Mouse (Mus musculus): ENCODE measurements at regions not wholly inside any gene's neighbourhood (a gene's known extent, or its start where the extent isn't known, plus 50 kb on each side); places are given as distances from the start of the nearest gene placed in this dataset.

- H3K36me3 ChIP-seq = no peaks in the 10 kb centered on the region
- H3K4me3 ChIP-seq = no peak overlapping the region
- H3K27ac ChIP-seq = no peak overlapping the region
- no peaks in the 10 kb centered on the region for H3K27me3 ChIP-seq
- no peak overlapping the region for H3K4me2 ChIP-seq (replicated peaks)
- no peak overlapping the region for H3K9ac ChIP-seq
- H3K9me3 ChIP-seq = no peaks in the 10 kb centered on the region
- WGBS = 80% methylated on average over 6 of the region's 6 CpGs
- H3K4me1 ChIP-seq = peaks cover 7% of the 10 kb centered on the region
- ATAC-seq (ENCODE audit: low FRiP score, low read depth) = no peak
Observed at GRCm38 (mm10) chr4:55166266-55166665, 183.6 kb upstream of the Rad23b start.

DNA sequence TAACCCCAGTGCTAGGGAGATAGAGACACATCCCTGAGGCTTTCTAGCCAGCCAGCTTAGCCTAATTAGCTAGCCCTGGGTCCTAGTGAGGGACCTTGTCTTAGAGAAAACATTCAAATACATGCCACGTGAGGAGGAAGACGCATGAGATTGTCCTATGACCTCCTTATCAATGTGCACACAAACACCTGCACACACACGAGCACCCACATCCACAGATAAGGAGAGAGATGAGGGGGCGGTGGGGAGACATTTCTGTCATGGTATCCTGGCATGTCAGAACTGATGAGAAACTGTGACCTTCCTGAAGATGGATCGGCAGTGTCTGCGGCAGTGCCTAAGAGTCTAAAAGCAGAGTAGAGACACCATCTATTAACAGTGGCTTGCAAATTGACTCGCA is 180.8 kb upstream of the Rad23b start:
- peaks cover 7% of the 10 kb centered on the region for H3K4me1 ChIP-seq
- ATAC-seq (ENCODE audit: low FRiP score, low read depth) = no peak
- no peaks in the 10 kb centered on the region for H3K36me3 ChIP-seq
- no peak overlapping the region for H3K4me3 ChIP-seq
- H3K9ac ChIP-seq = no peak overlapping the region
- no peak overlapping the region for H3K27ac ChIP-seq
- H3K9me3 ChIP-seq = no peaks in the 10 kb centered on the region
- H3K27me3 ChIP-seq = no peaks in the 10 kb centered on the region
- WGBS = 77% methylated on average over 7 of the region's 7 CpGs
- H3K4me2 ChIP-seq (replicated peaks) = no peak overlapping the region

GRCm38 (mm10) chr4:55172334-55172891 is 177.4 kb upstream of the Rad23b start:
- H3K9ac ChIP-seq = no peak overlapping the region
- 84% methylated on average over 6 of the region's 6 CpGs for WGBS
- no peak overlapping the region for H3K27ac ChIP-seq
- no peaks in the 10 kb centered on the region for H3K9me3 ChIP-seq
- no peak for ATAC-seq (ENCODE audit: low FRiP score, low read depth)
- no peak overlapping the region for H3K4me3 ChIP-seq
- H3K4me1 ChIP-seq = peaks cover 7% of the 10 kb centered on the region
- H3K27me3 ChIP-seq = no peaks in the 10 kb centered on the region
- no peak overlapping the region for H3K4me2 ChIP-seq (replicated peaks)
- H3K36me3 ChIP-seq = no peaks in the 10 kb centered on the region

- Histone ChIP-seq H3K4me1 (peaks cover 2% of the 10 kb centered on the region), H3K27ac (no peak overlapping the region), H3K9ac (no peak overlapping the region), H3K27me3 (no peaks in the 10 kb centered on the region), H3K4me3 (no peak overlapping the region), H3K36me3 (no peaks in the 10 kb centered on the region), H3K9me3 (no peaks in the 10 kb centered on the region), H3K4me2 (replicated peaks) (no peak overlapping the region)
- ATAC-seq (ENCODE audit: low FRiP score, low read depth) = no peak
- 83% methylated on average over 3 of the region's 3 CpGs for WGBS
Observed at GRCm38 (mm10) chr4:55176026-55176425, 173.8 kb upstream of the Rad23b start.

DNA sequence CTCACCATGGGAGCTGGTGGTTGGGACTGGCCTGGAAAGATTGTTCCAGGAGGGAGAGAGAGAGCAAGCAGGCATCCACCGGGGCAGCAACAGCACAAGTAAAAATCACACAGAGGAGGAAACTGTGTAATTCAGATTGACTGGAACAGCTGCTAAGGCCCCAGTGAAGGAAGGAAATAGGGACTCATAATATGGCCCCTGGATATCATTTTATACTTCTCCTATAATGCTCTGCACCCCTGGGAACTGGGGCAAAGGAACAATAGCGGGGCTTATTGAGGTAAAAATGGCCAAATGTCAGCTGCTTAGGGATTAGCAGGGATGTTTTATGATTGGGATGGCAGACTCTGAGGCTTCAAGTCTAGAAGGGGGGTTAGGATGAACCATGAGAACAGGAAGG is 170.4 kb upstream of the Rad23b start:
- 54% methylated on average over 2 of the region's 2 CpGs for WGBS
- H3K4me3 ChIP-seq = no peak overlapping the region
- no peak overlapping the region for H3K27ac ChIP-seq
- peak; percentile 54; the same call in 1 of the 2 replicates for ATAC-seq (ENCODE audit: low FRiP score, low read depth)
- no peak overlapping the region for H3K4me2 ChIP-seq (replicated peaks)
- no peaks in the 10 kb centered on the region for H3K36me3 ChIP-seq
- no peaks in the 10 kb centered on the region for H3K9me3 ChIP-seq
- H3K9ac ChIP-seq = no peak overlapping the region
- no peaks in the 10 kb centered on the region for H3K4me1 ChIP-seq
- H3K27me3 ChIP-seq = no peaks in the 10 kb centered on the region

DNA sequence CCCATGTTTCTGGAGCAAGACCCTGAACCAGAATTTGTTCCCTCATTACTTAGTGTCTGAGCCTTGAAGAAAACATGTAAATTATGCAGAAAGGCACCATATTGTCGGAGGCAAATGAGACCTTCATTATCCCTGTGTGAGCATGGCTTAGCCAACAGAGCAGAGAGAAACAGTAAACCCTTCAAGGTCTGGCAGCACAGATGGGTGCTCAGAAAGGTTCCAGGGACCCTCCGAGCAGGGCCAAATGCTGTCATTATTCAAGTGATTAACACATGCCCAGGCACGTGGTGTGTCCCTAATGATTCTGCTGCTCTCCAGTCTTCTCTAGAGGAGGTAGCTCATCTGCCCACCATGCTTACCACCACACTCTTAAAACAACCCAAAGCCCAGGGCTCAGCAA is 166.3 kb upstream of the Rad23b start:
- Histone ChIP-seq H3K4me2 (replicated peaks) (no peak overlapping the region), H3K9ac (no peak overlapping the region), H3K4me1 (no peaks in the 10 kb centered on the region), H3K36me3 (no peaks in the 10 kb centered on the region), H3K9me3 (no peaks in the 10 kb centered on the region), H3K27ac (no peak overlapping the region), H3K4me3 (no peak overlapping the region), H3K27me3 (no peaks in the 10 kb centered on the region)
- no peak for ATAC-seq (ENCODE audit: low FRiP score, low read depth)
- WGBS = 58% methylated on average over 3 of the region's 3 CpGs

GRCm38 (mm10) chr4:55188716-55189115 is 161.1 kb upstream of the Rad23b start:
- Histone ChIP-seq H3K4me2 (replicated peaks) (no peak overlapping the region), H3K4me3 (no peak overlapping the region), H3K36me3 (no peaks in the 10 kb centered on the region), H3K9me3 (no peaks in the 10 kb centered on the region), H3K27me3 (no peaks in the 10 kb centered on the region), H3K9ac (no peak overlapping the region), H3K4me1 (no peaks in the 10 kb centered on the region), H3K27ac (no peak overlapping the region)
- ATAC-seq (ENCODE audit: low FRiP score, low read depth) = no peak
- 64% methylated on average over 7 of the region's 7 CpGs for WGBS

GRCm38 (mm10) chr4:55190586-55190985 is 159.3 kb upstream of the Rad23b start:
- no peak overlapping the region for H3K4me2 ChIP-seq (replicated peaks)
- WGBS = 86% methylated on average over 6 of the region's 6 CpGs

DNA sequence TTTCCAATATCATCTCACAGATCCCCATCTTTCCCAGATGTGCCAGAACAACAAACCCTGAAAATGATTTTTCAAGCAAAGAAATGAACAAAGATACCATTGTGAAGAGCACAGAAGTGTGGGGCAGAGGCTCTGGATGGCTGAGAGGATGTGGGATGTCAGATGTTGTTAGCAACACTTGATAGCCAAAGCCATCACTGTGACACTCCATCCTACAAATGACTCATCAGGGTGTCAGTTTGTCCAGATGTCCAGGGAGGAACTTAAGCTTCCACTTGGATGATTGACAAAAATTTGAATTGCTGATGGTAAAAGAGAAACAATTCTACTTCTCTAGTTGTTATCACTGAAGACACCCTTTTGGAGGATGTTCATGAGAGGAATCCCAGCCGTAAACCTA is 155.8 kb upstream of the Rad23b start:
- Histone ChIP-seq H3K36me3 (no peaks in the 10 kb centered on the region), H3K27me3 (no peaks in the 10 kb centered on the region), H3K9me3 (no peaks in the 10 kb centered on the region), H3K9ac (no peak overlapping the region), H3K4me1 (no peaks in the 10 kb centered on the region), H3K4me2 (replicated peaks) (no peak overlapping the region), H3K4me3 (no peak overlapping the region), H3K27ac (no peak overlapping the region)
- 98% methylated on average over 1 of the region's 1 CpGs for WGBS
- no peak for ATAC-seq (ENCODE audit: low FRiP score, low read depth)

More at GRCm38 (mm10) chr4:55190586-55190985, 159.3 kb upstream of the Rad23b start:
- no peaks in the 10 kb centered on the region for H3K4me1 ChIP-seq
- no peaks in the 10 kb centered on the region for H3K27me3 ChIP-seq
- no peaks in the 10 kb centered on the region for H3K9me3 ChIP-seq
- no peak overlapping the region for H3K27ac ChIP-seq
- no peak overlapping the region for H3K9ac ChIP-seq
- H3K4me3 ChIP-seq = no peak overlapping the region
- H3K36me3 ChIP-seq = no peaks in the 10 kb centered on the region
- no peak for ATAC-seq (ENCODE audit: low FRiP score, low read depth)

GRCm38 (mm10) chr4:55194552-55194951 is 155.3 kb upstream of the Rad23b start:
- H3K4me3 ChIP-seq = no peak overlapping the region
- H3K9ac ChIP-seq = no peak overlapping the region
- H3K9me3 ChIP-seq = no peaks in the 10 kb centered on the region
- H3K27me3 ChIP-seq = no peaks in the 10 kb centered on the region
- H3K27ac ChIP-seq = no peak overlapping the region
- no peaks in the 10 kb centered on the region for H3K4me1 ChIP-seq
- H3K36me3 ChIP-seq = no peaks in the 10 kb centered on the region
- 78% methylated on average over 4 of the region's 4 CpGs for WGBS
- no peak overlapping the region for H3K4me2 ChIP-seq (replicated peaks)
- ATAC-seq (ENCODE audit: low FRiP score, low read depth) = no peak

DNA sequence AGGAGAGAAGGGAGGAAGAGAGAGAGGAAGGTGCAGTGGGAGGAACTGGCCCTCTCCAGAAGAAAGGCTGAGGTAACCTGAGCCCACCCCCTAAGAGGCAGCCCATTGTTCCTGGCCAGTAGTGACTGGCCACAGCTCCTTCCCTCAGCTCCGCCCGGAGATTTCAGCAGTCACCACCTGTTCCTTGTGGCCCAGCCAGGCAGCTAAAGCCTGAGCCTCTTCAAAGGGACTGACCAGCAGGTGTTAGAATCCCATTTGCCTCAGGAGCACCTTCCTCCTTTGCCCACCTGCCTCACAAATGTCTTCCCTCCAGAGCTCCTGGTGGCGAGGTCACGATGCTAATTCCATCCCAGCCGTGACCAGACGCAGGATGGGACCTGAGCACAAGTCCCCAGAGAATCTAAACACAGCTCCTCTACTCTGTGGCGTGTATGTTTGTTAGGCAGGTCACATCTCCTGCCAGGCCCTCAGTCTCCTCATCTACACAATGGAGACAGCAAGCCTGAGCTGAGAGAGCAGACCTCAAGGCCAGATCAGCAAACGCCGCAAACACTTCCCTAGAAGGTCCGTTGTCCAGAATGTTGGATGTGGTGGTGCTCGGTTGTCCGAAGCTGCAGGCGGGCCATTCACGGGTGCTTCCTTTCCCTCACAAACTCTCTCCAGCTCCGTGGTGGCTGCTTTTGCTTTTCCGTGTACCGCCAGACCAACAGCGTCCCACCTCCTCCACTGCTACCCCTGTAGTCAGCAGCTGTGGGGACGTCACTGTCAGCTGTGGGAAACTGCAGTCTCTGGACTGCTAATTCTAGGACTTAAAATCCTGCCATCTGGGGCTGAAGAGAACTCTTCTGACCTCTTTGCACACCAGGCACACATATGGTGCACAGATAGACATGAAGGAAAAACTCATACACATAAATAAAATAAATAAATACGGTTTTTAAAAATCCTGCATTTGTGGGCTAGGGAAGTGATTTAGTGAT is 145.8 kb upstream of the Rad23b start:
- no peak overlapping the region for H3K9ac ChIP-seq
- no peaks in the 10 kb centered on the region for H3K36me3 ChIP-seq
- H3K4me2 ChIP-seq (replicated peaks) = peak overlapping the region; percentile 42
- 0 out of 2 replicates have a peak, but pooled peaks have one; percentile 55 for ATAC-seq (ENCODE audit: low FRiP score, low read depth)
- H3K27me3 ChIP-seq = no peaks in the 10 kb centered on the region
- WGBS = 36% methylated on average over 20 of the region's 20 CpGs
- peak overlapping the region; percentile 18; the same call in 1 of the 2 replicates for H3K27ac ChIP-seq
- no peaks in the 10 kb centered on the region for H3K9me3 ChIP-seq
- H3K4me3 ChIP-seq = no peak overlapping the region
- H3K4me1 ChIP-seq = peaks cover 21% of the 10 kb centered on the region

DNA sequence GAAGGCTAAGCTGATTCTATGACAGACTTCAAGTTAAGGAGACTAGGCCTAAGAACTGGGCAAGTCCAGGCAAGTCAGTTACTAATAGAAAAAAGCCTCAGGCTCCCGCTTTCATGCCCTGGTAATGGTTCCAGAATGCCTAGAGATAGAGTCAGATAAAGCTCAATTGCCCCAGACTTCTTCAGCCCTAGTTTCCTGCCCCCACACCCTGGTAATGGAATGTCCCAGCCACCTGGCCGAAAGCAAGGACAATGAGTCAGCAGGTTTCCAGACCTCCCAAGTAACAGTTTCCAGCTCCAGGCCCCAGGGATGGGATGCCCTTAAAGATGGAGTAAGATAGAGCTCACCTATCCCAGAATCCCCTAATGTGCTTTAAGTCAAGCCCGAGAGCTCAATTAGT is 143.6 kb upstream of the Rad23b start:
- Histone ChIP-seq H3K9me3 (no peaks in the 10 kb centered on the region), H3K36me3 (no peaks in the 10 kb centered on the region), H3K4me1 (peaks cover 25% of the 10 kb centered on the region), H3K9ac (no peak overlapping the region), H3K27ac (no peak overlapping the region), H3K4me3 (no peak overlapping the region), H3K4me2 (replicated peaks) (no peak overlapping the region), H3K27me3 (no peaks in the 10 kb centered on the region)
- 78% methylated on average over 3 of the region's 3 CpGs for WGBS
- ATAC-seq (ENCODE audit: low FRiP score, low read depth) = no peak
